Mouse (Mus musculus) mature B cell (primary cell): Measurements from ENCODE around the gene Ptpn7.

Experiments
- in situ Hi-C: fragments of 300-500 bp; cut with MboI; formaldehyde crosslinking; loops from 2 replicates; pipeline ENCODE4 v1.14.3; 2019

Ptpn7 gene

GRCm38 (mm10) chr1:135128986-135129385 lies 3.5 kb upstream of the Ptpn7 start:
- in situ Hi-C loops = no loop called here

- in situ Hi-C loops = no loop called here
Measured at GRCm38 (mm10) chr1:135129543-135130183, 2.8 kb upstream of the Ptpn7 start.

- in situ Hi-C loops = no loop called here
Measured at GRCm38 (mm10) chr1:135130376-135131018, 2.0 kb upstream of the Ptpn7 start.

- in situ Hi-C loops = no loop called here
Measured at GRCm38 (mm10) chr1:135131034-135131433, 1.5 kb upstream of the Ptpn7 start.

- in situ Hi-C loops = no loop called here
Measured at GRCm38 (mm10) chr1:135131560-135131959, 940 bp upstream of the Ptpn7 start.

- in situ Hi-C loops = no loop called here
Measured at GRCm38 (mm10) chr1:135132893-135133369, 431 bp downstream of the Ptpn7 start.

GRCm38 (mm10) chr1:135133678-135134435 lies 1.4 kb downstream of the Ptpn7 start:
- in situ Hi-C loops = no loop called here

- in situ Hi-C loops = no loop called here
Measured at GRCm38 (mm10) chr1:135135111-135135787, 2.7 kb downstream of the Ptpn7 start.

GRCm38 (mm10) chr1:135136500-135136899 lies 4.0 kb downstream of the Ptpn7 start:
- in situ Hi-C loops = no loop called here

- in situ Hi-C loops = no loop called here
Measured at GRCm38 (mm10) chr1:135139906-135140305, 7.4 kb downstream of the Ptpn7 start.

GRCm38 (mm10) chr1:135142452-135142851 lies 10.0 kb downstream of the Ptpn7 start:
- in situ Hi-C loops = no loop called here

- in situ Hi-C loops = no loop called here
Measured at GRCm38 (mm10) chr1:135143940-135144339, 11.4 kb downstream of the Ptpn7 start.

GRCm38 (mm10) chr1:135146077-135146945 lies 13.8 kb downstream of the Ptpn7 start, which contains the start of gene Arl8a:
Arl8a (plus strand) TSS chr1:135146824.
- in situ Hi-C loops = no loop called here

GRCm38 (mm10) chr1:135146946-135147701 lies 14.6 kb downstream of the Ptpn7 start:
- in situ Hi-C loops = no loop called here

- in situ Hi-C loops = no loop called here
Measured at GRCm38 (mm10) chr1:135147702-135148058, 15.2 kb downstream of the Ptpn7 start.

GRCm38 (mm10) chr1:135148476-135148875 lies 16.0 kb downstream of the Ptpn7 start:
- in situ Hi-C loops = no loop called here

- in situ Hi-C loops = no loop called here
Measured at GRCm38 (mm10) chr1:135148996-135149395, 16.5 kb downstream of the Ptpn7 start.

- in situ Hi-C loops = no loop called here
Measured at GRCm38 (mm10) chr1:135154011-135154410, 21.5 kb downstream of the Ptpn7 start.

GRCm38 (mm10) chr1:135154411-135154959 lies 22.0 kb downstream of the Ptpn7 start:
- in situ Hi-C loops = no loop called here

- in situ Hi-C loops = no loop called here
Measured at GRCm38 (mm10) chr1:135156300-135156699, 23.8 kb downstream of the Ptpn7 start.
